Mouse (Mus musculus): ENCODE measurements around the gene Pappa2. TPM values are rescaled to one million over a fixed set of nuclear protein-coding genes. Genes with fewer than 3 reads are reported as not detected.

The Pappa2 gene
- polyA plus RNA-seq, 1 experiment, result 1.3 TPM

- no peak overlapping the region for H3K27ac ChIP-seq (ENCODE audit: insufficient read depth, low read length)
- H3K4me1 ChIP-seq (ENCODE audit: control insufficient read depth, insufficient read depth, low read length), result no peaks in the 10 kb centered on the region
- H3K36me3 ChIP-seq (ENCODE audit: control insufficient read depth, insufficient read depth, low read length, poor library complexity, severe bottlenecking), result no peaks in the 10 kb centered on the region
- TF ChIP-seq CTCF (IDR thresholded peaks at IDR 0.05; ENCODE audit: low read depth, low read length) (no peak), EP300 (IDR thresholded peaks at IDR 0.05; ENCODE audit: insufficient read depth, low read depth, low read length) (no peak)
- H3K4me3 ChIP-seq (ENCODE audit: low read depth, low read length), result no peak overlapping the region
- H3K9me3 ChIP-seq (replicated peaks; ENCODE audit: control insufficient read depth, insufficient read depth, low read length, poor library complexity, severe bottlenecking), result no peaks in the 10 kb centered on the region
- no peaks in the 10 kb centered on the region for H3K27me3 ChIP-seq (ENCODE audit: control insufficient read depth, insufficient read depth, low read length, poor library complexity, severe bottlenecking)
- H3K9ac ChIP-seq (ENCODE audit: low read depth, poor library complexity, severe bottlenecking), result no peak overlapping the region
Measured at GRCm38 (mm10) chr1:158853936-158854882, 126.1 kb downstream of the Pappa2 start.

DNA sequence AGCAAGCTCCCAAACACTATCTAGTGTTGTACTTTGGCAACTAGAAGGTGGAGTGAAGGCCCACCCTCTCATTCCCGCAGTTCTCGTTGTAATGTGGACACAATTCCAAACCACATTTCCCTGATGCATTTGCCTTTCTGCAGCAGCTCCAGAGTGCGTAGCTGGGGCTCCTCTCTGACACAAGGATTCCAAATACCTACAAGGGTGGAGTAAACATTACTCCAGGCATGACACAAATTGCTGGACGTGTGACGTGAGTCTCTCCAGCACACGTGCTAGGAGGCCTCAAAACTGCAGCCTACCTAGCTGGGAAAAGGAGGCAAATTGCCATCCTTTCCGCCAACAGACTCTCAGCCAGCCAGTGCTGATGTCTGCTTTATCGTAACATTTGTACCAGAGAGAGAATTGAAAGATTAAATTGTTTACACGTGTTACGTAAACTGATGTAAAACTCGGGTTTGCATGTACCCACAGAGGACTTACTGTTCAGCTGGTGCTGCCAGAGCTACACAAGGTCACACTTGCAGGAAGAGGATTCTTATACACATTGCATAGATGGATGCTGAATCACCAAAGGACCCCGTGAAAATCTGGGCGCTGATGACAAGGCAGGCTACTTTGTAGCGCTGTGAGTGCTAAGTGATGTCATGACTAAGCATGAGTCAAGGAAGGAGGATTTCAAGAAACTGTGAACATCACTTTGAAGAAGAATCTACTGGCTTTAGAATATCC is 127.3 kb downstream of the Pappa2 start:
- Histone ChIP-seq H3K4me1 (ENCODE audit: control insufficient read depth, insufficient read depth, low read length) (no peaks in the 10 kb centered on the region), H3K9ac (ENCODE audit: low read depth, poor library complexity, severe bottlenecking) (no peak overlapping the region), H3K36me3 (ENCODE audit: control insufficient read depth, insufficient read depth, low read length, poor library complexity, severe bottlenecking) (no peaks in the 10 kb centered on the region), H3K27ac (ENCODE audit: insufficient read depth, low read length) (no peak overlapping the region), H3K27me3 (ENCODE audit: control insufficient read depth, insufficient read depth, low read length, poor library complexity, severe bottlenecking) (no peaks in the 10 kb centered on the region), H3K4me3 (ENCODE audit: low read depth, low read length) (no peak overlapping the region), H3K9me3 (replicated peaks; ENCODE audit: control insufficient read depth, insufficient read depth, low read length, poor library complexity, severe bottlenecking) (no peaks in the 10 kb centered on the region)
- TF ChIP-seq EP300 (IDR thresholded peaks at IDR 0.05; ENCODE audit: insufficient read depth, low read depth, low read length) (no peak), POLR2A (IDR thresholded peaks at IDR 0.05; ENCODE audit: insufficient read depth, low read length) (no peak), CTCF (IDR thresholded peaks at IDR 0.05; ENCODE audit: low read depth, low read length) (no peak)

DNA sequence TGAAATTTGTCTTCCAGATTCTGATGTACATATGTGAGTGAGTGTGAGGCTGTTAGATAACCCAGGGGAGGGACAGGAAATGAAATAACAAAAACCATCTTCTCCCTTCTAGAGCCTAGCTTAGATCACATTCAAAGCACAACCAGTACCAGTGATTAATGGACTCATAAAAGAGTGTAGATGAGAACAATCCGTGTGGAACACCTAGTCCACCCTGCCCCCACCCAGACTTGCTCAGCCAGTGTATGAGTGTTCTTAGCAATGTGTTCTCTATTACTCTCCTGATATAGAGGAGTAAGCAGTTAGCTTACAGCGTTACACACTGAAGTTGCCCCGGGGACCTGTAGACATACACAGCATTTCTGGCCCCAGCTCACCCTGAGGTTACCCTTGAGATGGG is 129.8 kb downstream of the Pappa2 start:
- Histone ChIP-seq H3K27ac (ENCODE audit: insufficient read depth, low read length) (no peak overlapping the region), H3K27me3 (ENCODE audit: control insufficient read depth, insufficient read depth, low read length, poor library complexity, severe bottlenecking) (no peaks in the 10 kb centered on the region), H3K9ac (ENCODE audit: low read depth, poor library complexity, severe bottlenecking) (no peak overlapping the region), H3K9me3 (replicated peaks; ENCODE audit: control insufficient read depth, insufficient read depth, low read length, poor library complexity, severe bottlenecking) (no peaks in the 10 kb centered on the region), H3K36me3 (ENCODE audit: control insufficient read depth, insufficient read depth, low read length, poor library complexity, severe bottlenecking) (no peaks in the 10 kb centered on the region), H3K4me3 (ENCODE audit: low read depth, low read length) (no peak overlapping the region), H3K4me1 (ENCODE audit: control insufficient read depth, insufficient read depth, low read length) (no peaks in the 10 kb centered on the region)
- no peak for TF ChIP-seq CTCF (IDR thresholded peaks at IDR 0.05; ENCODE audit: low read depth, low read length)
- no peak for TF ChIP-seq POLR2A (IDR thresholded peaks at IDR 0.05; ENCODE audit: insufficient read depth, low read length)
- no peak for TF ChIP-seq EP300 (IDR thresholded peaks at IDR 0.05; ENCODE audit: insufficient read depth, low read depth, low read length)

DNA sequence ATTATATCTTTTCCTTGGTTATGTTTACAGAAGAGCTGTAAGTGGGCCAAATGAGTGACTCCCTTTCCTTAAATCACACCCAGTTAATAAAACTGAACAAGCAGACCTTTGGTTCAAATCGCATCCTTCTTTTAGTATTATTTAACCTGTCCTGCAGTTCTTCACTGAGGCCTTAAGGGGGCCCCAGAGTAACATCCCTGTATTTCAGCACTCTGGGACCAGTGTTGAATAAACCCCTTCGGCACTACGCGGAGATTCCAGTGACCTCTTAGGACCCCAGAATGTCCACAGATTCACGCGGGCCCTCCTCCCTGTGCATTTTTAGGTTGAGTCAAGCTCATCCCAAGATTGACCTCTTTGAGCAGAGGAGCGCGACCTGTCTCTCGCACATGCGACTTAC is 135.7 kb downstream of the Pappa2 start:
- Histone ChIP-seq H3K9me3 (replicated peaks; ENCODE audit: control insufficient read depth, insufficient read depth, low read length, poor library complexity, severe bottlenecking) (no peaks in the 10 kb centered on the region), H3K36me3 (ENCODE audit: control insufficient read depth, insufficient read depth, low read length, poor library complexity, severe bottlenecking) (no peaks in the 10 kb centered on the region), H3K4me1 (ENCODE audit: control insufficient read depth, insufficient read depth, low read length) (no peaks in the 10 kb centered on the region), H3K27ac (ENCODE audit: insufficient read depth, low read length) (no peak overlapping the region), H3K27me3 (ENCODE audit: control insufficient read depth, insufficient read depth, low read length, poor library complexity, severe bottlenecking) (no peaks in the 10 kb centered on the region), H3K9ac (ENCODE audit: low read depth, poor library complexity, severe bottlenecking) (no peak overlapping the region), H3K4me3 (ENCODE audit: low read depth, low read length) (no peak overlapping the region)
- TF ChIP-seq EP300 (IDR thresholded peaks at IDR 0.05; ENCODE audit: insufficient read depth, low read depth, low read length), result no peak
- TF ChIP-seq CTCF (IDR thresholded peaks at IDR 0.05; ENCODE audit: low read depth, low read length), result peak; percentile 6
- no peak for TF ChIP-seq POLR2A (IDR thresholded peaks at IDR 0.05; ENCODE audit: insufficient read depth, low read length)

DNA sequence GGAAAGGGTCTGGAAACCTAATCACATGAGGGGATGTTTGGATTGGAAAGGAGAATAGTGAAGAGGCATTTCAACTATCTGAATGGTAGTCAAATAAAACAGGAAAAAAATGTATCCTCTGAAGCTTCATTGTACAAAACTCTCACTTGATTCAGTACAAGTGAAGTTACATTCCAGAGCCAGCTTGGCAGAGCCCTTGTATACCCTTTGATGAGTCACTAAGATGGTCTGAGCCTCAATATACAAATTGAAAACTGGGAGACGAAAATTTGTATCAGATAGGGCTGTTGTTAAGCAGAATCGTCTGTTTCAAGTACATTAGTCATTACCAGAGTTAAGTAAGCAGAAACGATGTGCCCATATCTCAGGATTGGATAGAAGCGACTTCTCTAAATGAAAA is 143.1 kb downstream of the Pappa2 start:
- TF ChIP-seq EP300 (IDR thresholded peaks at IDR 0.05; ENCODE audit: insufficient read depth, low read depth, low read length), result no peak
- no peak for TF ChIP-seq CTCF (IDR thresholded peaks at IDR 0.05; ENCODE audit: low read depth, low read length)
- TF ChIP-seq POLR2A (IDR thresholded peaks at IDR 0.05; ENCODE audit: insufficient read depth, low read length), result no peak
- Histone ChIP-seq H3K36me3 (ENCODE audit: control insufficient read depth, insufficient read depth, low read length, poor library complexity, severe bottlenecking) (no peaks in the 10 kb centered on the region), H3K9me3 (replicated peaks; ENCODE audit: control insufficient read depth, insufficient read depth, low read length, poor library complexity, severe bottlenecking) (no peaks in the 10 kb centered on the region), H3K4me3 (ENCODE audit: low read depth, low read length) (no peak overlapping the region), H3K27me3 (ENCODE audit: control insufficient read depth, insufficient read depth, low read length, poor library complexity, severe bottlenecking) (no peaks in the 10 kb centered on the region; the same call in 1 of the 2 replicates), H3K9ac (ENCODE audit: low read depth, poor library complexity, severe bottlenecking) (no peak overlapping the region), H3K27ac (ENCODE audit: insufficient read depth, low read length) (no peak overlapping the region), H3K4me1 (ENCODE audit: control insufficient read depth, insufficient read depth, low read length) (no peaks in the 10 kb centered on the region)
